Mouse (Mus musculus): Measurements from ENCODE around the gene Mast4.

DNA sequence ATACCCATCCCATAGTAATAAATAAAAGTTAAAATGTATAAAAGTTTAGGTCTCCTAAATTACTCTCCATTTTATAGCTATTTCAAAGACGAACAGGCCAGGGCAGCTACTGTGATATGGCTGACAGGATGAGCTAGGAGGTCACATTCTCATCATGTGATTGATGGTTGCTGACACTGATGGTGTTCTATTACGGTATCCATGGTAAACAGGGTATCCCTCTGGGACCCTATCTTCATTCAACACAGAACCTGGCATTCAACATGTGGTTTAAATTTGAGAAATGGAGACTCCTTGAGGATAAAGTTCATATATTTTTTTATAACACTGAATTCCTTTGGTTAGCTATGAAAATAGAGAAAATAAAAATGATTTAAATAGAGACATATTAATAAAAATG is 471.3 kb downstream of the Mast4 start:
- no peak for TF ChIP-seq CTCF (IDR thresholded peaks at IDR 0.05; ENCODE audit: low read depth, low read length)
- TF ChIP-seq POLR2A (IDR thresholded peaks at IDR 0.05; ENCODE audit: borderline replicate concordance, low read depth, low read length), result no peak
